Mouse (Mus musculus): ENCODE results near the gene Itgb6.

DNA sequence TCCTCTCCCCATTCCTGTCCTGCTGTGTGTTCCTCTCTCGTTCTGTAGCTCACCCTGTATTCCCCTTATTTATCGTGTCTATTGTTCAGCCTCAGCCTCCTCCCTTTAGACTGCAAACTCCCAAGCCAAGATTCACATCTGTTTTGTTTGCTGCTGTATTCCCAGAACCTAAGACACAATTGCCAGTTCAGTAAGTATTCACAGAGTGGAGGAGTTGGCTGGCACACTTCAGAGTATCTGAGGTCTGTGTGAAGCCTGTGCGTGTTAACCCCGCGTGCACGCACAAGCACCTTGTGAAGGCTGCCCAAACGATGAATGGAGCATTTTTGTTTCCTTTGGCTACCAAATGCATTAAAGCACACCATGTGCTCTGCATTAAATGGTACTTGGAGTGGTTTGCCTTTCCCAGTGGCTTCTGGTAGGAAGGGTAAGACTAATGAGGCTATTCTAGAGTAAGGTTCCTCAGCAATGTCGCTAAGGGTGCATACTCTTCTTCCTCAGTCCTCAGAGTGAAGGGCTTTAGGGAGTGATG lies 7.4 kb downstream of the Itgb6 start:
- no peak for TF ChIP-seq CTCF (conservative IDR thresholded peaks at IDR 0.05; ENCODE audit: low read length)
- no peak for TF ChIP-seq NANOG (IDR thresholded peaks at IDR 0.05; ENCODE audit: borderline replicate concordance, low read length)
- TF ChIP-seq POU5F1 (IDR thresholded peaks at IDR 0.05; ENCODE audit: borderline replicate concordance, low read length) = no peak
